Mouse (Mus musculus) stomach, postnatal 0 days (tissue): ENCODE measurements around the gene Ccl17. TPM values are rescaled to one million over a fixed set of nuclear protein-coding genes. Genes with fewer than 3 reads are reported as not detected.

Experiments used
- ATAC-seq: fragments of 200-750 bp; cut with Nextera tagmentation; 2 replicates; pipeline ENCODE4 v1.8.0; 2017; ENCODE audit not compliant: low FRiP score, low TSS enrichment
- DNase-seq: peaks from one replicate; pipeline ENCODE4 v3.0.0-alpha.2; 2016; ENCODE audit warnings: low spot score
- H3K27ac ChIP-seq: fragments of 300-500 bp; sonication (generic); replicated peaks from 2 replicates; pipeline ENCODE4 v1.5.1; 2014; ENCODE audit warnings: mild to moderate bottlenecking, control low read depth
- H3K27me3 ChIP-seq: fragments of 300-500 bp; sonication (generic); 2 replicates; pipeline ENCODE4 v1.6.1; 2014; ENCODE audit warnings: low read length; ENCODE audit not compliant: control insufficient read depth, insufficient read depth
- H3K36me3 ChIP-seq: fragments of 300-500 bp; sonication (generic); 2 replicates; pipeline ENCODE4 v1.6.1; 2014; ENCODE audit warnings: low read length, mixed read lengths; ENCODE audit not compliant: control insufficient read depth, insufficient read depth
- H3K4me1 ChIP-seq: fragments of 300-500 bp; sonication (generic); replicated peaks from 2 replicates; pipeline ENCODE4 v1.6.1; 2014; ENCODE audit warnings: antibody characterized with exemption; ENCODE audit not compliant: control insufficient read depth, insufficient read depth
- H3K4me2 ChIP-seq: fragments of 300-500 bp; sonication (generic); replicated peaks from 2 replicates; pipeline ENCODE4 v1.6.1; 2014; ENCODE audit warnings: low read depth, mild to moderate bottlenecking, control low read depth, moderate library complexity
- H3K4me3 ChIP-seq: fragments of 300-500 bp; sonication (generic); 2 replicates; pipeline ENCODE4 v1.5.1; 2014; ENCODE audit warnings: low read depth, low read length, control low read depth
- H3K9ac ChIP-seq: fragments of 300-500 bp; sonication (generic); 2 replicates; pipeline ENCODE4 v1.6.1; 2014; ENCODE audit warnings: mild to moderate bottlenecking, low read length, control low read depth, mixed read lengths
- H3K9me3 ChIP-seq: fragments of 300-500 bp; sonication (generic); 2 replicates; pipeline ENCODE4 v1.6.1; 2016; ENCODE audit warnings: low read length; ENCODE audit not compliant: control insufficient read depth
- CTCF ChIP-seq: IDR thresholded peaks from 2 replicates; pipeline ENCODE4 v1.5.1; 2016; ENCODE audit warnings: antibody characterized with exemption, low read depth, mild to moderate bottlenecking, moderate library complexity
- EP300 ChIP-seq: optimal IDR thresholded peaks from 2 replicates; pipeline ENCODE3; 2016; ENCODE audit warnings: antibody characterized with exemption
- WGBS: fragments of 180-500 bp; shearing (Covaris S2); extraction: QIAGEN DNeasy Blood & Tissue Kit; methylation state at CpG from one replicate; pipeline ENCODE4 v1.1.7; 2014; 5-methylcytosine and 5-hydroxymethylcytosine counted together
- polyA plus RNA-seq: library from polyadenylated mRNA; unstranded; fragments of >200 nt; fragmentation: Nextera tagmentation; extraction: Ambion mirVana; gene quantifications from 2 replicates; pipeline ENCODE4 v1.2.1, GENCODE M21; 2015

The Ccl17 gene
- polyA plus RNA-seq, 1 experiment from 2014 or later = 0.55 TPM

DNA sequence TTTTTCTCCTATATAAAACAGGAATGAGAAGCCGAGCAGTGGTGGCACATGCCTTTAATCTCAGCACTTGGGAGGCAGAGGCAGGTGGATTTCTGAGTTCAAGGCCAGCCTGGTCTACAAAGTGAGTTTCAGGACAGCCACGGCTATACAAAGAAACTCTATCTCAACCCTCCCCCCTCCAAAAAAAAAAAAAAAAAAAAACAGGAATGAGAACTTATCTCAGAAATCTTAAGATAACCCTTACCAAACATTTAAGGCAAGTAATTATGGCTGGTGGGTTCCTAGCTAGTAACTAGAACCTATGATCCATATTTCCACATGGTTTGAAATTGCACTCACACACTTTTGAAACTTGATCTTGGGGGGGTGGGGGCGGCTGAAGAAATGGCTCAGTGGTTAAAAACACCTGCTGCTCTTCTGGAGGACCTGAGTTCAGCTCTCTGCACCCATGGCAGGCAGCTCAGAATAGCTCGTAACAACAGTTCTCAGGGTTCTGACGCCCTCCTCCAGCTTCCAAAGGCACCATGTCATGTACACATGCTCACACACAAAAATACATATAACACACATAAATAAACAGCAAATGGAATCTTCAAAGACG, 24.2 kb upstream of the Ccl17 start:
- Histone ChIP-seq H3K4me1 (no peaks in the 10 kb centered on the region; the same call in 1 of the 2 replicates), H3K4me2 (no peak overlapping the region), H3K27me3 (no peaks in the 10 kb centered on the region), H3K36me3 (no peaks in the 10 kb centered on the region), H3K4me3 (no peak overlapping the region), H3K9me3 (no peaks in the 10 kb centered on the region), H3K27ac (peak overlapping the region; percentile 36; the same call in 1 of the 2 replicates), H3K9ac (no peak overlapping the region)
- WGBS = 63% methylated on average over 6 of the region's 6 CpGs
- no peak for TF ChIP-seq EP300
- no peak for DNase-seq
- ATAC-seq = no peak

DNA sequence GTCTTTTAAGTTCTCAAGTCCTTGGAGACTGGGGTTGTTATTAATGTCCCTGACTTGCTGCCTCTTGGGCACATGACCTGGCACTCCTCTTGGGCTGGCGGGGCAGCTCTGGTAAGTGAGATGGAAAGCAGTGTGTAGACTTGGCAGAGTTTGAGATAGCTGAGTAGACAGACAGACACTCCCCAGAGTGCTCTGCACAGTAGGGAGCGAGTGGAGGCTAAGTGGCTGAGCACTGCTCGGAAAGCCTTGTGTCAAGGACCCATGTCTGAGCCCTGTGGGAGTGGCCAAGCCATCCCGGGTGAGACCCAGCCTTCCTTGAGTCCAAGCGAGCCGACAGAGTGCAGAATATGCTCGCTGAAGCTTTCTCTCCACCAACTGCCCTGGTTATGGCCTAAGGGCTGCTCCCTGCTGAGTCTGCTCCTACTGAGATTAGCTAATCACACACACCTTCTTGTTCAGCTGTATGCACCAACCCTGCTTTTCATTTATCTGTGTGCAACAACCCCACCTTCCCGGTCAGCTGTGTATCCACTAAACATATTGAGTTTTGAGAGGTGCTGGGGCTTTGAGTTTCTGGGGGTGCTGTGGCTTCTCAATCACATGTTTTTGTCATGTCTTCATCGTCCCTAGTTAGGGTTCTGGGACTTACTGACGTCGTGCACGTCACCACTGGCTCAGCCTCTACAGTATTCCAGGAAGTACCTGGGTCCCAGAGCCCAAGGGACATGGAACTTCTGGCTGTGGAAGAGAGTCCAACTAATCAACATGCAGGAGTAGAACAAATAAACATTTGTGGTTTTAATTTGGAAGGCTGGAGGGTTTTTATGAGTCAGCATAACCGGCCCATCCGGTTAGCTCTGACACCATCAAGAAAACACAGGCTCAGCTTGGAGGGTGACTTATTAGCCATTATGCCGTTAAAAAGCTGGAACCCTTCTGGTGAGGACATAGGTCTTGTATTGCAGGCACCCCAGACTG, 22.4 kb upstream of the Ccl17 start:
- DNase-seq = peak; percentile 76
- 0 out of 2 replicates have a peak overlapping the region, but pooled peaks have one; percentile 20 for H3K4me2 ChIP-seq
- H3K27ac ChIP-seq = peak overlapping the region; percentile 84
- H3K27me3 ChIP-seq = no peaks in the 10 kb centered on the region
- H3K9me3 ChIP-seq = no peaks in the 10 kb centered on the region
- no peaks in the 10 kb centered on the region for H3K36me3 ChIP-seq
- TF ChIP-seq CTCF (no peak), EP300 (no peak)
- 0 out of 2 replicates have a peak overlapping the region, but pooled peaks have one; percentile 27 for H3K9ac ChIP-seq
- no peak overlapping the region for H3K4me3 ChIP-seq
- WGBS = 37% methylated on average over 15 of the region's 15 CpGs
- ATAC-seq = peak; percentile 83
- no peaks in the 10 kb centered on the region for H3K4me1 ChIP-seq

DNA sequence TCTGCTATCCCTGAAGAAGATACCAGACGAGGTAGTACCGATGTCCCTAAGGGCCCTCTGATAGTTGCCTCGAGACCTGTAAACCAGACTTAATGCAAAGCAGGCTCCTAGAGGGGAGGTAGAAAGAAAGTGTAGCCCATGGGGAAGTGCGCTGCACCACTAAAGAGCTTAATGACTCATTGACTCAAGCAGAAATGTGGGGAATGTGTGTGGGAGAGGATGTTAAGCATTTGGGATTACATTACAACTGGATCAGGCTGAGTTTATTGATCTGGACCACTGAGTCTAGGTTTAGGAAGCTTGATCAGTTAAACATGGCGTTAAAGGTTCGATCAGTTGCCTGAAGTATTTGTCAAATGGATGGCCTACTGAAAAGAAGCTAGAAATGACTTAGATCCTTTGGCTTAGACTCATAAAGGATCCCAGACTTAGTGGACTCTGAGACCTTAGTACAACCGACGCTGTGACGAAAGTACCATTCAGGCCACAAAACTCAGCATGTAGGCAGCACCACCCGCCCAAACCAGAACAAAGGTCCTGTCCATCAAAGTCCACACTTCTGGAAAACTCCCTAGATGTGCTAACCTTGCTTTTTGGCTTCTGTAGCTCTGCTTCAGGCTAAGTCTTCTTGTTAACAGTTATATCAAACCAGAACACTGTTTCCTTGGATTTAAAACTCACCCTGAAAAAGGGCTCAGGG, 20.8 kb upstream of the Ccl17 start:
- 79% methylated on average over 10 of the region's 10 CpGs for WGBS
- Histone ChIP-seq H3K9ac (no peak overlapping the region), H3K9me3 (no peaks in the 10 kb centered on the region), H3K4me1 (no peaks in the 10 kb centered on the region), H3K4me3 (no peak overlapping the region), H3K36me3 (no peaks in the 10 kb centered on the region), H3K4me2 (no peak overlapping the region), H3K27me3 (no peaks in the 10 kb centered on the region), H3K27ac (no peak overlapping the region)
- TF ChIP-seq CTCF = no peak
- TF ChIP-seq EP300 = no peak
- no peak for DNase-seq
- ATAC-seq = no peak

DNA sequence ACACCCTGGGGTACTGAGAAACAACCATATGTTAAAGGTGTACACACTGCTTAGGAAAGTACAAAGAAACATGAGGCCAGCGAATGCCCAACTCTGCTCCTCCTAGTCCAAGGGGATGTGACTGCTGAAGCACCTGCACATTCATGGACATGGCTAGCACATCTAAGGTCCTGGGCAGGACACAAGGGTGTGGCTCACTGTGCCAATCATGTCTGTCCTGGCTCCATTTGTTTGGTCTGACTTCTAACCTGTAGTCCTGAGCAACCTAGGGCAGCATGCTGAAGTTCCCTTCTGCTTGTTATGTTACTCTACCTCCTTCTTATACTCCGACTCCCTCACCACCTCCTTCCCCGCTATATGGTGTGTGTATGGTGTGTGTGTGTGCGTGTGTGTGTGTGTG, 15.9 kb upstream of the Ccl17 start:
- Histone ChIP-seq H3K4me1 (no peaks in the 10 kb centered on the region), H3K4me3 (no peak overlapping the region), H3K4me2 (no peak overlapping the region), H3K36me3 (no peaks in the 10 kb centered on the region), H3K27ac (no peak overlapping the region), H3K9me3 (no peaks in the 10 kb centered on the region), H3K27me3 (no peaks in the 10 kb centered on the region), H3K9ac (no peak overlapping the region)
- ATAC-seq (no peak), DNase-seq (no peak)
- no peak for TF ChIP-seq CTCF
- TF ChIP-seq EP300 = no peak
- WGBS = 87% methylated on average over 4 of the region's 4 CpGs

DNA sequence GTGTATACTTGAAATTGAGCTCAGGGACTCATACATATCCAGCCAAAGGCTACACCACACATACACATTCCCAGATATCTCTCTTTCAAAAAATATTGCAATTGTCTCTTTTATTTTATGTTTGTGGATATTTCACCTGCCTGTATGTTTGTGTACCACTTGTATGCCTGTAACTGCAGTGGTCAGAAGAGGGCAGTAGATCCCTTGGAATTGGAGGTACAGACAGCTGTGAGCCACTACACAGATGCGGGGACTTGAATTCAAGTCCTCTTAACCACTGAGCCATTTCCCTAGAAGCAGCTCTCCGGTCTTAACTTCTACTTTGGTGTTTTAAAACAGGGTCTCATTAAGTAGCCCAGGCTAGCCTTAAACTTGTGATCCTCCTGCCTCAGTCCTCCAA, 15.5 kb upstream of the Ccl17 start:
- no peaks in the 10 kb centered on the region for H3K9me3 ChIP-seq
- H3K4me2 ChIP-seq = no peak overlapping the region
- ATAC-seq = no peak
- no peaks in the 10 kb centered on the region for H3K27me3 ChIP-seq
- H3K36me3 ChIP-seq = no peaks in the 10 kb centered on the region
- no peak overlapping the region for H3K27ac ChIP-seq
- WGBS = 96% methylated on average over 2 of the region's 2 CpGs
- no peaks in the 10 kb centered on the region for H3K4me1 ChIP-seq
- TF ChIP-seq CTCF (peak; percentile 32; the same call in 1 of the 2 replicates), EP300 (no peak)
- no peak overlapping the region for H3K9ac ChIP-seq
- no peak for DNase-seq
- no peak overlapping the region for H3K4me3 ChIP-seq
